Mouse (Mus musculus) megakaryocyte, embryonic 14.5 days (primary cell): ENCODE data around the gene Ergic3.

Source experiments
- FLI1 ChIP-seq: IDR thresholded peaks from 2 replicates; pipeline ENCODE4 v1.6.1; 2012; ENCODE audit warnings: low read length, inconsistent platforms, mixed read lengths
- GATA1 ChIP-seq: IDR thresholded peaks from 3 replicates; pipeline ENCODE4 v1.6.1; 2012; ENCODE audit warnings: mixed read lengths, low read length, inconsistent platforms, borderline replicate concordance

GRCm38 (mm10) chr2:156039390-156039789 is 31.5 kb downstream of the Ergic3 start:
- TF ChIP-seq GATA1 (no peak), FLI1 (no peak)
